Mouse (Mus musculus) megakaryocyte, embryonic 14.5 days (primary cell): ENCODE measurements around the gene Misp.

Experiments
- FLI1 ChIP-seq: IDR thresholded peaks from 2 replicates; pipeline ENCODE4 v1.6.1; 2012; ENCODE audit warnings: low read length, inconsistent platforms, mixed read lengths
- GATA1 ChIP-seq: IDR thresholded peaks from 3 replicates; pipeline ENCODE4 v1.6.1; 2012; ENCODE audit warnings: mixed read lengths, low read length, inconsistent platforms, borderline replicate concordance

GRCm38 (mm10) chr10:79778006-79778405, 42.8 kb upstream of the Misp start:
- TF ChIP-seq GATA1: no peak
- no peak for TF ChIP-seq FLI1
